Mouse (Mus musculus) C2C12 (cell line): ENCODE measurements around the gene Src. TPM values are rescaled to one million over a fixed set of nuclear protein-coding genes. Genes with fewer than 3 reads are reported as not detected.

Experiments
- H3K27me3 ChIP-seq: one replicate; pipeline ENCODE4 v1.6.1; 2011; ENCODE audit not compliant: control insufficient read depth, insufficient read depth, insufficient read length
- H3K36me3 ChIP-seq: one replicate; pipeline ENCODE4 v1.6.1; 2011; ENCODE audit not compliant: control insufficient read depth, insufficient read depth
- H3K4me3 ChIP-seq: one replicate; pipeline ENCODE4 v1.5.1; 2011; ENCODE audit warnings: mild to moderate bottlenecking, control low read depth; ENCODE audit not compliant: poor library complexity, insufficient read depth, severe bottlenecking
- H3K79me2 ChIP-seq: one replicate; pipeline ENCODE4 v1.6.1; 2011; ENCODE audit not compliant: control insufficient read depth, insufficient read depth
- H3K79me3 ChIP-seq: one replicate; pipeline ENCODE4 v1.6.1; 2011; ENCODE audit warnings: low read depth, control low read depth
- H3ac ChIP-seq: one replicate; pipeline ENCODE3; 2011; ENCODE audit warnings: low read depth; ENCODE audit not compliant: control insufficient read depth, insufficient read length
- CEBPB ChIP-seq: IDR thresholded peaks from one replicate; pipeline ENCODE4 v1.6.1; 2011; ENCODE audit warnings: low read depth, mild to moderate bottlenecking, control low read depth, moderate library complexity
- CTCF ChIP-seq: IDR thresholded peaks from one replicate; pipeline ENCODE4 v1.5.1; 2011; ENCODE audit not compliant: control insufficient read depth, insufficient read depth, insufficient read length
- FOSL1 ChIP-seq: IDR thresholded peaks from one replicate; pipeline ENCODE4 v1.8.0; 2011; ENCODE audit warnings: mild to moderate bottlenecking, low read length; ENCODE audit not compliant: poor library complexity, insufficient read depth, severe bottlenecking
- MAX ChIP-seq: IDR thresholded peaks from one replicate; pipeline ENCODE4 v1.6.1; 2011; ENCODE audit warnings: mild to moderate bottlenecking, control low read depth
- MYOD1 ChIP-seq: IDR thresholded peaks from one replicate; pipeline ENCODE4 v1.6.1; 2011; ENCODE audit warnings: low read depth; ENCODE audit not compliant: control insufficient read depth, insufficient read length
- MYOG ChIP-seq: IDR thresholded peaks from one replicate; pipeline ENCODE4 v1.6.1; 2011; ENCODE audit not compliant: control insufficient read depth, insufficient read length; ENCODE audit errors: extremely low read depth
- USF1 ChIP-seq: IDR thresholded peaks from one replicate; pipeline ENCODE4 v1.6.1; 2011; ENCODE audit warnings: low read depth, mild to moderate bottlenecking, control low read depth, moderate library complexity
- polyA plus RNA-seq: library from polyadenylated mRNA; unstranded; fragments of >200 nt; fragmentation: generic; extraction: Trizol; gene quantifications from one replicate; pipeline ENCODE4 v1.2.1, GENCODE M21; 2012; ENCODE audit warnings: missing spikeins

Gene Src
- polyA plus RNA-seq, 1 experiment = 29.3 TPM

- H3K79me3 ChIP-seq = no peaks in the 10 kb centered on the region
- H3K36me3 ChIP-seq = no peaks in the 10 kb centered on the region
- TF ChIP-seq CEBPB = no peak
- TF ChIP-seq CTCF = no peak
- TF ChIP-seq MYOD1 = no peak
- no peak for TF ChIP-seq FOSL1
- no peak for TF ChIP-seq MAX
- no peak for TF ChIP-seq USF1
- no peak for TF ChIP-seq MYOG
- H3K27me3 ChIP-seq = peaks cover 35% of the 10 kb centered on the region
- no peak overlapping the region for H3K4me3 ChIP-seq
- H3K79me2 ChIP-seq = no peaks in the 10 kb centered on the region
- no peak overlapping the region for H3ac ChIP-seq
These were observed 80.3 kb downstream of the Src start for GRCm38 (mm10) chr2:157498529-157498928.

- no peak overlapping the region for H3K4me3 ChIP-seq
- H3K36me3 ChIP-seq = no peaks in the 10 kb centered on the region
- H3ac ChIP-seq = no peak overlapping the region
- H3K79me3 ChIP-seq = no peaks in the 10 kb centered on the region
- TF ChIP-seq MYOG (no peak), CTCF (no peak), MAX (no peak), CEBPB (no peak), MYOD1 (no peak)
- no peaks in the 10 kb centered on the region for H3K79me2 ChIP-seq
- H3K27me3 ChIP-seq = peaks cover 50% of the 10 kb centered on the region
These were observed 82.1 kb downstream of the Src start for GRCm38 (mm10) chr2:157500364-157500763.

DNA sequence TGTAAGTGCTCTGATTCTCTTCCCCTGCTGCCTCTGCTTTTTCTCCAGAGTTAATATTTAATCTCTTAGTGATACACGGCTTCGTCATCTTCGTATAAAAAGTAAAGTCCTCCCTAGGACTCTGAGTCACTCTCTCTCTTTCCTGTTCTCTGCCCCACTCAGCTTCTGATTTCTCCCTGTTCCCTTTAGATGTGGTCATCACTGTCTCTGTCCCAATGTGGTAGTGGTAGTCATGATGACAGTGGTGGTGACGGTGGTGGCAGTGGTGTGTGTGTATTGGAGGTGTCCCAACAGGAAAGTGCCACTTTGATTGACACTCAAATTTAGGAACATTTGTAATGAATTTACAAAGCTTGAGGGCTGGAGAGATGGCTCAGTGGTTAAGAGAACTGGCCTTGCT lies 83.1 kb downstream of the Src start:
- H3K4me3 ChIP-seq = no peak overlapping the region
- no peak overlapping the region for H3ac ChIP-seq
- H3K79me3 ChIP-seq = no peaks in the 10 kb centered on the region
- no peaks in the 10 kb centered on the region for H3K36me3 ChIP-seq
- H3K79me2 ChIP-seq = no peaks in the 10 kb centered on the region
- TF ChIP-seq CEBPB (peak; percentile 1), USF1 (no peak), MYOD1 (no peak), MAX (no peak), FOSL1 (peak; percentile 34)
- peaks cover 50% of the 10 kb centered on the region for H3K27me3 ChIP-seq

DNA sequence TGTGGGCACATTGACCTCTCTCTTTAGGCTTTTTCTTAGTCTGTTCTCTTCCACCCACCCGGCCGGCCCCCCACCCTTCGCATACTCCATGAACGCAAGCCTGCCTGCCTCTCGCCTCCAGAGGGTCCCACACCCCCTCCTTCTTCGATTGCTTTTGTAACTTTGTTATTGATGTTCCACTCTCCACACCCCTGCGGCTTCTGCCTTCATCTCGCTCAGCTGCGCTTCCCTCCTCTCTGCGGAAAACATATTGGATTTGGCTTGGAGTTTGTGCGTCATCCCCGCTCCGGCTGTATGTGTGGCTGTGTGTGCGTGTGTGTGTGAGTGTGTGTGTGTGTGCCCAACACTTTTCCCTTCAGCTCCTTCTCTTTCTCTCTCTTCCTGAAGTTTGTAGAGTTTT lies 88.5 kb downstream of the Src start:
- no peak overlapping the region for H3ac ChIP-seq
- H3K36me3 ChIP-seq = no peaks in the 10 kb centered on the region
- TF ChIP-seq MYOG (no peak), MAX (no peak), USF1 (no peak), FOSL1 (no peak), MYOD1 (no peak), CEBPB (no peak), CTCF (no peak)
- no peaks in the 10 kb centered on the region for H3K79me3 ChIP-seq
- H3K27me3 ChIP-seq = peaks cover 81% of the 10 kb centered on the region
- no peaks in the 10 kb centered on the region for H3K79me2 ChIP-seq
- H3K4me3 ChIP-seq = no peak overlapping the region

GRCm38 (mm10) chr2:157509182-157509581 lies 90.9 kb downstream of the Src start:
- no peaks in the 10 kb centered on the region for H3K79me2 ChIP-seq
- peaks cover 89% of the 10 kb centered on the region for H3K27me3 ChIP-seq
- no peak overlapping the region for H3K4me3 ChIP-seq
- H3K79me3 ChIP-seq = no peaks in the 10 kb centered on the region
- no peaks in the 10 kb centered on the region for H3K36me3 ChIP-seq
- TF ChIP-seq MAX = no peak
- TF ChIP-seq FOSL1 = no peak
- TF ChIP-seq MYOD1 = no peak
- TF ChIP-seq MYOG = no peak
- TF ChIP-seq USF1 = no peak
- H3ac ChIP-seq = no peak overlapping the region

GRCm38 (mm10) chr2:157510031-157510430 lies 91.8 kb downstream of the Src start:
- H3K36me3 ChIP-seq = no peaks in the 10 kb centered on the region
- H3K4me3 ChIP-seq = no peak overlapping the region
- H3K79me2 ChIP-seq = no peaks in the 10 kb centered on the region
- H3ac ChIP-seq = no peak overlapping the region
- H3K27me3 ChIP-seq = peaks cover 89% of the 10 kb centered on the region
- H3K79me3 ChIP-seq = no peaks in the 10 kb centered on the region
- TF ChIP-seq MAX = no peak
- no peak for TF ChIP-seq USF1
- no peak for TF ChIP-seq FOSL1
- TF ChIP-seq CEBPB = no peak
- no peak for TF ChIP-seq CTCF
- no peak for TF ChIP-seq MYOD1
- no peak for TF ChIP-seq MYOG
